32 mouse cellular contexts compared by ENCODE assay signal in the genomic region with DNA sequence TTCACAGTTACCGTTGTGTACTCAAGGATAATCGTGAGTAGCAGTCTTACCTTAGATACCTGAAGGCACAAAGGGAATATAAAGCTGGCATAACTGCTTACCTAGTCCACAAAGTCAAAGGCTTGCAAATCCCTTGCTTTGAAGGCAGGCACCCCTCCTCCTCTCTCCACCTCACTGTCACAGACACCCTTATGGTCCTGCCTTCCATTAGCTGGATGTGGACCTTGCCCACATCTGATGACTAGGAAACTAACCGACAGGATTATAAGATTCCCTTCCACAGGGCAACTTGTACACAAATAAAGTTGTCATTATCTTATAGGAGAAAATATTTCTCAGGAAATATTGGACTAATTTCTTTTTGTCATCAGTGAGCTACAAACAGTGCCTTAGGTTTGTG.
"Had no signal": no experiment of that assay in that cellular context is flagged by ENCODE, and none has a peak within 500 bp of the region (broad histone marks: within the 10 kb centered on the region; RNA-seq: fewer than 3 reads in every experiment).

No protein-coding gene starts in this region.

- ATAC-seq: hindbrain, embryonic 16.5 days; hindbrain, postnatal 0 days had no signal

- H3K36me3 ChIP-seq: heart, embryonic 10.5 days; heart, embryonic 13.5 days; heart, embryonic 15.5 days; hindbrain, embryonic 10.5 days; hindbrain, embryonic 12.5 days; hindbrain, embryonic 13.5 days; hindbrain, embryonic 15.5 days; kidney, embryonic 15.5 days had no signal

- H3K4me1 ChIP-seq: heart, embryonic 10.5 days; heart, embryonic 13.5 days; heart, embryonic 15.5 days; hindbrain, embryonic 12.5 days; kidney, embryonic 15.5 days had no signal

- H3K9ac ChIP-seq: heart, embryonic 13.5 days; heart, embryonic 15.5 days; hindbrain, embryonic 12.5 days; hindbrain, embryonic 13.5 days; hindbrain, embryonic 14.5 days; hindbrain, embryonic 15.5 days; kidney, embryonic 15.5 days had no signal

- DNase-seq: heart, adult 2 months; heart, postnatal 10 days; heart, postnatal 14 days; heart, postnatal 36 days; heart, postnatal 4 days; kidney, adult 11 months; kidney, adult 18-20 months; kidney, adult 2 months; kidney, adult 8-10 months; kidney, adult 9 months; kidney, postnatal 10 days; kidney, postnatal 14 days; kidney, postnatal 25 days; kidney, postnatal 36 days; kidney, postnatal 4 days; layer of hippocampus, adult 9-11 months; layer of hippocampus, postnatal 36 days had no signal

- H3K9me3 ChIP-seq: heart, embryonic 10.5 days; heart, embryonic 13.5 days; heart, embryonic 15.5 days; hindbrain, embryonic 10.5 days; hindbrain, embryonic 12.5 days; hindbrain, embryonic 13.5 days; hindbrain, embryonic 15.5 days; kidney, embryonic 15.5 days had no signal

- H3K27ac ChIP-seq: heart, adult 2 months; heart, embryonic 10.5 days; heart, embryonic 13.5 days; heart, embryonic 15.5 days; hindbrain, embryonic 10.5 days; hindbrain, embryonic 12.5 days; hindbrain, embryonic 13.5 days; hindbrain, embryonic 14.5 days; hindbrain, embryonic 15.5 days; hindbrain, postnatal 0 days; kidney, embryonic 15.5 days; kidney, postnatal 0 days; layer of hippocampus, adult 2 months; left cerebral cortex, adult 2 months had no signal

- H3K27me3 ChIP-seq: heart, embryonic 13.5 days; heart, embryonic 15.5 days; hindbrain, embryonic 12.5 days; hindbrain, embryonic 13.5 days; hindbrain, embryonic 15.5 days; kidney, embryonic 15.5 days had no signal

- H3K4me3 ChIP-seq: heart, adult 2 months; heart, embryonic 10.5 days; heart, embryonic 13.5 days; heart, embryonic 15.5 days; hindbrain, embryonic 10.5 days; hindbrain, embryonic 12.5 days; hindbrain, embryonic 13.5 days; hindbrain, embryonic 15.5 days; kidney, embryonic 15.5 days; layer of hippocampus, adult 2 months; left cerebral cortex, adult 2 months had no signal

- H3K4me2 ChIP-seq: heart, embryonic 11.5 days; heart, embryonic 13.5 days; heart, embryonic 15.5 days; hindbrain, embryonic 12.5 days; hindbrain, embryonic 13.5 days; hindbrain, embryonic 14.5 days; hindbrain, embryonic 15.5 days; kidney, embryonic 15.5 days had no signal
